Mouse (Mus musculus): ENCODE results near the gene Arhgap30.

The Arhgap30 gene

GRCm38 (mm10) chr1:171425126-171425525, 36.4 kb downstream of the Arhgap30 start:
- WGBS = 84% methylated on average over 4 of the region's 4 CpGs

DNA sequence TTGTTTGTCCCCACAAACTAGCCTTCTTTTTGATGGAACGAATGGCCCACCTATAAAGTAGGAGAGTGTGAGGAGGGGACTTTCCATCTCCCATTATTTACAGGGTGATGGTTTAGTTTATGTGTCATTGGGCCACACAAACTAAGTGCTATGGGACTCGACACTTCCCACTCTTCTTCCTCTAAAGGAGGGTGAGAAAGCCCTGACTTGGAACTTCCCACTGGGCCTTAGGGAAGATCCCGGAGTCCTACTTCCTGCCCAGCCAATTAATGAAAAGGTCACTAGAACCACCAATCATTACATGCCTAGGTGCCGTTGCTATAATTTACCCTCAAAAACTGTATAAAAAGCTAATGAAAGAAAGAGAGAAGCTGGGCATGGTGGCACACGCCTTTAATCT, 43.4 kb downstream of the Arhgap30 start:
- 77% methylated on average over 5 of the region's 5 CpGs for WGBS

GRCm38 (mm10) chr1:171435288-171435814, 46.6 kb downstream of the Arhgap30 start:
- WGBS = 80% methylated on average over 7 of the region's 7 CpGs

DNA sequence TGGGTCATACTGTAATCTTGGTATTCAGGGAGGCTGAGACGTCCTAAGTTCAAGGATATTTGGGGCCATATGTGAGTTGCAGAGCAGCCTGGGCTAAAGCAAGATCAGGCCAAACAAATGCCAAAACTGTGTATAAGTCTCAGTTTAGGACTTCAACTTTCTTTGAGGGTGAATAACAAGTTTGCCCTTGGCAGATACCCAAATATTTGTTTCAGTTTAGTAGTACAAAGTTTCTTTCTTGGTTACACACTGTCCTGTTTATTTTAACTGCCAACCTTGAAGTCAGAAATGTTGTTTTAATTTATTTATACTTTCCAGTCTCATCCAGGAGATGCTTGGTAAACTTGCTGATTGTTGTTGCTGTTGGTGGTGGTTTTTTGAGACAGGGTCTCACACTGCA, 47.2 kb downstream of the Arhgap30 start:
- 93% methylated on average over 1 of the region's 1 CpGs for WGBS

DNA sequence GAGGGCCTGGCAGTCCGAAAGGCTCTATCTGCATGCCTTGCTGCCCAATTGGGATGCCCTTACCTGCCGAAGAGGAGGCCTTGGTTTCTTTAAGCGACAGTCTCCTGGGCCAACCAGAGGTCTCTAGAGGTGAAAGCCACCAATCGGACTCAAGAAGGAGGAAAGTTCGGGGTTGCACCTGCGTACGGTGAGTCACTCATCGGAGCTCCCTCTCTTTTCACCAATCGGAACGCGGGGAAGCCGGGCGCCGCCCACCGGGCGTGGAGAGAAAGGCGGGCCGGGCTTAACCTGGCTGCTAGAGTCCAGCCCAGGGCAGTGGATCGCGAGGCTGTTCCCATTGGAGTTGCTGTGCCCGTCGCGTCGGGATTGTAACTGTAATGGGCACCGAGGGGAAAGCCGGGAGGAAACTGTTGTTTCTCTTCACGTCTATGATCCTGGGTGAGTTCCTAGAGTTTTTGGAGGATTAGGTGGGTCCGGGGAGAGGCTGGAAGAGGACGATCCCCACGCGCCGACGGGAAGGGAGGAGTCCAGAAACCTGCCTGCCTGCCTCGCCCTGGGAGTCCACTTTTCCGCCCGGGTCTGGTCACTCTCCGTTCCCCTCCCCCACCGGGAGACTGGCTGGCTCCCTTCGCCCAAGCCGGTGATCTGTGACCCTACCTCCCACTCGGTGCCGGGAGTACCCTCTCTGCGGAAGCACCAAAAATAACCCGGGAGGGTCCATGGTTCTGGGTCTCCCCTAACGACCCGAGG, 48.7 kb downstream of the Arhgap30 start, which contains the start of gene F11r:
F11r (plus strand) TSS at position 272 of the 750 bp plus-strand sequence.
- WGBS = 4% methylated on average over 46 of the region's 46 CpGs

- WGBS = 21% methylated on average over 18 of the region's 18 CpGs
Measured at GRCm38 (mm10) chr1:171438014-171438670, 49.4 kb downstream of the Arhgap30 start.

DNA sequence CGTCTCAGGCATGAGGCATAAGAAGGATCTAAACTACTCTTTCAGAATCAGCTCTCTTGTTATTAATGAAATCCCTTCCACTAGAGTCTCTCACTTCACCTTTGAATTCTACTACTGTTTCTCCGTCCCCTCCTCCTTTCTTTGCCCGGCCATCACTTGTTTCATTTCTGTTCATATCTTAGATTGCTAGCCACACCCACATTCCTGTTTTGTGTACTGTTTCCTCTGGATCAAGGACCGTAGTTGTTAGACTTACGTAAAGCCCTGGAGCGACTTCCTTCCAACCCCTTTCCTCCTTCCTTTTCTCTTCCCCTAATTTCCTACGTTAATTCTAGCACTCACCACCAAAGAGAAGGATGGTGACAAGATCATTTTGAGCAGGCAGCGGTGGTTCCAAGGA, 50.3 kb downstream of the Arhgap30 start:
- 66% methylated on average over 8 of the region's 8 CpGs for WGBS

DNA sequence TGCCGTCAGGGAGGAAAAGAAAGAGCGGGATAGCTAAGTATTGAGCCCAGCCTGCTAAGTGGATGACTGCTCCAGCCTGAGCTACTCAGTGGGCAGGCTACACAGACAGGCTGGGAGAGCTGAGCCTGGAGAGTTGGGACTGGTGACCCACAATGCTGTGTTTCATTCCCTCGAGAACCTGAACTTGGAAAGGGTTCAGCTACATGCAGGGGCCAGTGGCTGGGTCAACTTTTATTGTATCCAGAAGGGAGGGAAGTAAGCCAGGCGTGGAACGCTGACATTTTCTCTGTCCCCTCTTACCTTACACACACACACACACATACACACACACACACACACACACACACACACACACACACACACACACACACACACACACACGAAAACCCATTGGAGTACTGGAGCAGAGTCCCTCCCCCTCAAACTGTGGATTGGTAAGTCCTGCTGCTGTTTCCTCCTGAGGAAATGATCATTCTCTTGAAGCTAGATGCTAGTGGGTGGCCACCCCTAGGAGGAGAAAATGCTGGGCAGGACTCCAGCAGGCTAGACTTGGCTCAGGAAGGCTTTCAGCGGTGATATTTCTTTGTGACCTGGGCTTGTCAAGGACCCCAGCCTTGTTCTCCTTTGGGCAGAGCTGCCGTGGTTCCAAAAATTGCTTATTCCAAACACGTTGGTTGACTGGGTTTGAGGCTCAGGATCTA, 51.4 kb downstream of the Arhgap30 start:
- WGBS = 37% methylated on average over 9 of the region's 9 CpGs

DNA sequence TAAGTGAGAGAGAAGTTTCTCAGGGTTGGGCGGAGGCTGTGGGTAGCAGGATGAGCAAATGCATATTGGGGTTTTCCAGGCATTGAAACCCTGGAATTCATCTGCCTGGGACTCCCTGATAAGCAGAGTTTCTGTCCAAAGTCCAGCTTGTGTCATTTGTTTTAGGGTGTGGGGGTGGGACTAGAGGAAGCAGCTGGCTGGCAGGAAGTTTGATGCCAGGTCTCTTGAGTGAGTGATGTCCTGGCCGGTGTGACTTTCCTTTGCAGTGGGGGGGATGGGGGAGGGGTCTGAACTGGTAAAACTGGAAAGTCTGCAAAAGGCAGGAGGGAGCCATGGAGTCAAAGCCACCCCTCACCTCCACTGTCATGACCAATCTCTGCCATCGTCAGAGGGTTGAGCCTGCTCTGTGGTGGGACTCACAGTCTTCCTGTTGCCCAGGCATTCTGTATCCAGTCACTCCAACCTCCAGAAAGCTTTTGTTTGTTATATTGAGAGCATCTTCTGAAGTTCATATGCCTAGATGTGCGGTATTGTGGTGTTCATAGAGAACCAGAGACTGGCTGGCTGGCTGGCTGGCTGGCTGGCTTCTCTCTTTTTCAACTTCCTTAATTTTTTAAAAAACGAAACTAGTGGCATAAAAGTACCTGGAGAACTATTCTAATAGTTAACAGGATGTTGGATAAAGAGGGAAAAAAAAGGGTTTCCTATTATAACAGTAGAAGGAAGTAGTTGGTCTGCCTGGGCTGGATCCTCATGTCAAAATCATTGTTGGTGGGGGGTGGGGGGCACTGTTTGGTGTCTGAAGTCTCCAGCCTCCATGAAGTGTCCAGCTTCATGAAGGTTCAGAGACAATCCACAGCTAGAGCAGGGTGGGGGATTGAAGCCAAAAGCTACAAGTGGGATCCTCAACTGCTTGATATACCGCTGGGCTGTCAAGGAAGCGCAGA, 53.0 kb downstream of the Arhgap30 start:
- 61% methylated on average over 7 of the region's 7 CpGs for WGBS

GRCm38 (mm10) chr1:171442413-171442760, 53.6 kb downstream of the Arhgap30 start:
- 69% methylated on average over 8 of the region's 8 CpGs for WGBS

DNA sequence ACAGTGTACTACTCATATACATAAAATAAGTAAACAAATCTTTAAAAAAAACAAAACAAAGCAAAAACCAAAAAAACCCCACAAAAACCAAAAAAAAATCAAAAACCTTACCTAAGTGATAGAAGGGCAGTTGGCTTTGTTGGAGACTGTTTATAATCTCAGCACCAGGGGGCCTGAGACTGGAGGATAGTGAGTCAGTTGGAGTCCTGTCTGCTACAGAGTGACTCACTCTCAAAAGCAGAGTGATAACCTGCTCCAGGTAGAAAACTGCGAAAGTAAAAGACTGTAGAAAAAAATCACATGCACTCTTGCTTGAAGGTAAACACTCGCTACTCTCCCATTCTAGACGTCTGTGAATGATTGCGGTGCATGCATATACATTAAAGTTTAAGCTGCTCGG, 56.3 kb downstream of the Arhgap30 start:
- WGBS = 79% methylated on average over 5 of the region's 5 CpGs

GRCm38 (mm10) chr1:171446854-171447253, 58.1 kb downstream of the Arhgap30 start:
- 74% methylated on average over 7 of the region's 7 CpGs for WGBS

- WGBS = 71% methylated on average over 10 of the region's 10 CpGs
Measured at GRCm38 (mm10) chr1:171447692-171448091, 58.9 kb downstream of the Arhgap30 start.

GRCm38 (mm10) chr1:171450062-171450461, 61.3 kb downstream of the Arhgap30 start:
- 82% methylated on average over 11 of the region's 11 CpGs for WGBS

DNA sequence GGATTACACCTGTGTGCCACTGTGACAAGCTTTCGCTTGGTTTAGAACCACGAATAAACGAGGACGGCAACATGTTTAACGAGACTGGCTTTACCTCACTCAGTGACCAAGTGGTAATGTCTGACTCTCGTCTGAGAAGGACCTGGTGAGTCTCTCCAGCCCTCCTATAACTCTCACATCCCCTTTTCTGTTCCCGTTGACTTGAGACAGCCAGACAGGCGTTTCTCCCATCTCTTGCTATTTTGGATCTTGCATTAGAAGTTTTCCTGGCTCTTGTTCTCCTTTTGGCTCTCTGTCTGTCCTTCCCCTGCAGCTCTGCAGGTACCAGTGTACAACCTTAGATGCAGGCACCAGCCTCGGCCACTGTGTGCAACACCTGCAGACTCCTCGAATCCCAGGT, 62.2 kb downstream of the Arhgap30 start:
- WGBS = 77% methylated on average over 10 of the region's 10 CpGs

- WGBS = 69% methylated on average over 5 of the region's 5 CpGs
Measured at GRCm38 (mm10) chr1:171452522-171452921, 63.8 kb downstream of the Arhgap30 start.

GRCm38 (mm10) chr1:171452923-171453322, 64.2 kb downstream of the Arhgap30 start:
- 70% methylated on average over 5 of the region's 5 CpGs for WGBS

DNA sequence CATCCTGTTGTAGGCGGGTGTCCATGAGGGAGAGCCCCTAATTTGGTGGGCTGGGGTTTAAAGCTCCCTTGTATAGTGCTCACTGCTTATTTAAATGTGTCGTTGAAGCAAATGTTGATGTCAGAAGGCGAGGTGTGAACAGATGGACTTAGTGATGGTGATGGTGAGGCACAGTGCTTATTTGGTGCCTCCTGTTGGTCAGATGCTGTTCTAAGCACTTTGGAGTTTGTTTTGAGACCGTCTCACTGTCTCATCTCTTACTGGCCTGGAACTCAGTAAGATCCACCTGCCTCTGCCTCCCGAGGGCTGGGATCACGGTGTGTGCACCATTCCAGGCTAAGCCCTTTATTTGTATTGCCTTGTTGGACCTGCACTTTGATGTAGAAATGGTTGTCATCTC, 66.2 kb downstream of the Arhgap30 start:
- 66% methylated on average over 6 of the region's 6 CpGs for WGBS

DNA sequence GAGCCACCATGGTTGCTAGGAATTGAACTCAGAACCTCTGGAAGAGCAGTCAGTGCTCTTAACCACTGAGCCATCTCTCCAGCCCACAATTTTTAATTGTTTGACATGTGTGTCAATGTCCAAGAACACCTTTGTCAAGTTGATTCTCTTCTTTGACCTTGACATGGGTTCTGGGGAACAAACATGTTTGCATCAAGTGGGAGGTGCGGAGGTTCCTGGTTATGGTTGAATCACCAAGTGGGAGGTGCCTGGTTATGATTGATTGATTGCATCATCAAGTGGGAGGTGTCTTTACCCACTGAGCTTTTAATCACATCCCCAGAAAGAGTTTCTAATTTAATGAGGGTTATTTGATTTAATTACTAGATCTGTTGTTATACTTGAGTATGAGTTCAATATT, 68.8 kb downstream of the Arhgap30 start:
- WGBS = 98% methylated on average over 1 of the region's 1 CpGs

DNA sequence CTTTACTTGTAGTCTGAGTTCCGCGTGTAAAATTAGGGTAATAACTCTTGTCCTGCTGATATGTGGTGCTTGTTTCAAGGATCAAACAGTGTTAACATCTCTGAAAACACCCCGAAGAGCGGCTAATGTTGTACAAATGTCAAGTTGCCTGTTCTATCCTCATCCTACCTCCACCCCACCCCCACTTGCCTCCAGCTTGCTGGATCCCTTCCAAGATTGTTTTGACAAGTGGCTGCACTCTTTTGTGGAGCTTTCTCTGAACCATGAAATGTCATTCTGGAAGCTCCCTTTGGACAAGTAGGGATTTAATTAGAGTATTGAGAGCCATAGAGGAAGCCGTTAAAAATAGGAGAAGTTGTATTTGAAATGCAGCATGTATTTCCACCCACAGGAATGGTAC, 71.0 kb downstream of the Arhgap30 start:
- WGBS = 29% methylated on average over 5 of the region's 5 CpGs
